Mouse (Mus musculus) left cerebral cortex, postnatal 10 days (tissue): ENCODE data around the gene Kcna1. TPM values are rescaled to one million over a fixed set of nuclear protein-coding genes. Genes with fewer than 3 reads are reported as not detected.

ENCODE experiments used
- DNase-seq, 2 experiments: peaks; one replicate each; pipeline ENCODE4 v3.0.0; 2021 to 2022; ENCODE audit warnings: low spot score in 2 of 2, mixed read lengths in 1 of 2; ENCODE audit errors: extremely low spot score in 1 of 2
- intact Hi-C: fragments of 180-260 bp; cut with DNase I; formaldehyde crosslinking; loops from one replicate; pipeline ENCODE4 v1.15.1; 2025
- total RNA-seq, 2 experiments: library from RNA; stranded (reverse); gene quantifications; 2 replicates each; pipeline ENCODE4 v1.2.3; 2021

The Kcna1 gene
- total RNA-seq, result 10 to 100 TPM; 36.3 to 40.1 TPM

DNA sequence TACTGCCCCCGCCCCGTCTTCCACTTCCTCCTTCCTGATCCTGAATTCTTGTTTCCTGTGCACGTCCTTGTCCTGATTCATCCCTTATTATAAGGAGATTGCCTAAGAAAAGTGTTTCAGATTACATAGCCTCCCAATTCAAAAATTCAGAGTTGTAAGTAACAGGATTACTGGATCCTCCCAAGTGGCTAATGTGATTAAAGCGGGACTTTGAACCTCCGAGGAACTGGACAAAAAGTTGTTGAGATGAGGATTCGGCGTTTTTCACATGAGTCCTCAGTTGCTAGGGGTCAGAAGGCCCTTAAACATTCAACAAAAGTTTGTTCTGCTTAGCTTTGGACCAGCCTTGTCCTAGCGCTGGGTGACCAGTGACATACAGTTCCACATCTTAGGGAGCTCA, at the start of gene Kcna1:
Kcna1 (minus strand) TSS at position 4 of the 400 bp plus-strand sequence.
- intact Hi-C loops, result loop anchor here (5.0 kb wide), 2 partner anchors 56 to 84 kb away; no protein-coding TSS in a partner anchor
- DNase-seq, result no peak

DNA sequence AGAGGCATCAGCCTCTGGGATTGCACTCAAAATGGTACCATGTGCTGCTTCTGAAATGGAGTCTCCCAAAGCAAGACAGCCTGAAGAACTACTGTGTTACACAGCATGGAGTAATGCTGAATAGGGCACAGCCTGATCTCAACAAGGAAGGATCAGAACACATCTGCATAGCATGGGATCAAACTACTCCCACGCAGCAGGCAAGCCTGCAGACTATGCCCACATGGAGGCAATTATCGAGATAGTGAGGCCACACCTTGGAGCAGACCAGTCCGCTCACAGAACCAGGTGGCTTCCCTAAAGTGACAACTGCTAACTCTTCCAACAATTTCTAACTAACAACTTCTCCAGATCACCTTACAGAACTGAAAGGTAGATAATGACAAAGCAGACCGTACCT, 40.9 kb upstream of the Kcna1 start:
- no peak for DNase-seq

DNA sequence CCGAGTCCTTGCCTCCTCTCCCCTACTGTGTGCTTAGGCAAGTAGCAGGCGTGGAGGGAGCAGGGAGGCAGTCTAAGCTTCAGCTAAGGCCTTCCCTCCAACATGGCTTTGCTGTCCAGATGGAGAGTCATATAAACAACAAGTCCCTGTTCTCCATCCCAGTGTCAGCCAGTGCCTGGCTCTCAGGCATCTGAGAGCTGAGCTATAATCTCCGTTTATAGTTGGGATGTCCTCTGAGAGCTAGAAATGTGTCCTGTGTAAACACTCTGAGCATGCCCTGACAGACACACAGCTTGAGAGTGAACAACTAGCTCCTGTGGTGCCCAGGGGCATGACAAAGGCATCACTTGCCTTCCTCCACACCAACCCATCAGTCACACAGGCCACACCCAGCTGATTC, 39.0 kb upstream of the Kcna1 start:
- intact Hi-C loops, result no loop called here
- no peak for DNase-seq

More for the DNA sequence above, 40.9 kb upstream of the Kcna1 start:
- intact Hi-C loops, result no loop called here

DNA sequence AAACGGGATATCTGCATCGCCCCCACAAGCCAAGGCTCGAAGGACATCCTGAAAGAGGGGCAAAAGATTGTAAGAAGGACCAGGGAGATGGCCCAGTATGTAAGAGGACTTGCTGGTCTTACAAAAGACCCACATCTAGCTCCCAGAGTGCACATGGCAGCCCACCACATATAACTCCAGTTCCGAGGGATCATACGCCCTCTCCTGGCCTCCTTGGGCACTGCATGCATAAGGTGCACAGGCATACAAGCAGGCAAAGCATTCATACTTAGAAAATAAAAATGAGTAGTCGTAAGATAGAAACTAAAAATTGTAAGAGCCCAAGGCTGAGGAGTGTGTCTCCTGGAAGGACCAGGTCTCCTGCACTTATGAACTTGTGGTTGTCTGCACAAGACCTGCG, 32.8 kb upstream of the Kcna1 start:
- intact Hi-C loops, result no loop called here
- no peak for DNase-seq

DNA sequence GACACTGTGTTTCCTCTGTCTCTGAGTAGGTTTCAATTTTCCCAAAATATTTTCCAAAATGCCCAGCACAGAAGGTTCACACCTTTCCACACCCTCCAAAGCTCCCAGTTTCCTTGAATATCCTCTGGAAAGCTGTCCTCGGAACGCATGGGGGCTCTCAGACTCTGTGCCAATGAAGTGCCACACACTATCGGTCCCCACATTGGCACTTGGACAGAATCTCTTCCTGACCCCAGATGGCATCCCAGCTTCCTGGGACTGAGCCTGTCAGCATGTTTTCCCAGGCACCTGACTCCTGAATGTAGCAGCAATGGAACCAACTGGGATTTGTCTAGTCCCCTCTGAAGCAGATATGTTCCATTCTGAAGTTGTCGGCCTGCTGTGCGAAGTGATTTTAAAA, 20.8 kb upstream of the Kcna1 start:
- no peak for DNase-seq
- intact Hi-C loops, result no loop called here

DNA sequence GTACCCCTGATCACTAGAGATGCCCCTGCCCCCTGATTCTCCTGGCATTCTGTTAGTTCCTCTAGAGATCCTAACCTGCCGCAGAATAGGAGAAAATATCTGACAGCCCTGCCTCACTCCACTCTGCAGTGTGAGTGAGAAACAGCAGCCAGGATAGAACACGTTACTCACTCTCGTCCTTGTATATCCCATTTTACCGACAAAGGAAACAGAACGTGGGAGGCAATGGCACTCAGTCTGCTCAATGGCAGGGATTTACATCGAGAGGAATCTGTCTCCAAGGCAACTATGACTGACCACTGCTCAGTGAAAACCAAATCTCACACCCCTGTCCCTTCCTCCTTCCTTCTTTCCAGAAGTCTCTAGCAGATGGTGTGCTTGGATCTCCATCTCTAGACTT, 19.9 kb upstream of the Kcna1 start:
- intact Hi-C loops, result no loop called here
- DNase-seq, result no peak

DNA sequence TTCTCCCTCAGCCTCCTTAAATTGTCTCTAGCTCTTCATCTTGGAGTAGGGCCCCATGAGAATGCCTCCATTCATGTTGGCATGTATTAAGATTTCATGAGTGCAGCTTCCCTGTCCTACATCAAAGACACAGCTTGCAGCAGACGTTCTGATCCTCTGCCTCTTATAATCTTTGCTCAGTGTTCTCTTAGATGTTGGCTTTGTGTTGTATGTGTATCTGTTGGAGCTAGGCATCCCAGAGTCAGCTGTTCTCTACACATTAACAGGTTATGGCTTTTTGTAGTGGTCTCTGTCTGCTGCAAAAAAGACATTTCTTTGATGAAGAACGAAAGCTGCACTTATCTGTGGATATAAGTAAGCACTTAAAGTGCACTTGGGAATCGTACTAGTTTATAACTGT, 18.4 kb upstream of the Kcna1 start:
- no peak for DNase-seq
- intact Hi-C loops, result no loop called here

DNA sequence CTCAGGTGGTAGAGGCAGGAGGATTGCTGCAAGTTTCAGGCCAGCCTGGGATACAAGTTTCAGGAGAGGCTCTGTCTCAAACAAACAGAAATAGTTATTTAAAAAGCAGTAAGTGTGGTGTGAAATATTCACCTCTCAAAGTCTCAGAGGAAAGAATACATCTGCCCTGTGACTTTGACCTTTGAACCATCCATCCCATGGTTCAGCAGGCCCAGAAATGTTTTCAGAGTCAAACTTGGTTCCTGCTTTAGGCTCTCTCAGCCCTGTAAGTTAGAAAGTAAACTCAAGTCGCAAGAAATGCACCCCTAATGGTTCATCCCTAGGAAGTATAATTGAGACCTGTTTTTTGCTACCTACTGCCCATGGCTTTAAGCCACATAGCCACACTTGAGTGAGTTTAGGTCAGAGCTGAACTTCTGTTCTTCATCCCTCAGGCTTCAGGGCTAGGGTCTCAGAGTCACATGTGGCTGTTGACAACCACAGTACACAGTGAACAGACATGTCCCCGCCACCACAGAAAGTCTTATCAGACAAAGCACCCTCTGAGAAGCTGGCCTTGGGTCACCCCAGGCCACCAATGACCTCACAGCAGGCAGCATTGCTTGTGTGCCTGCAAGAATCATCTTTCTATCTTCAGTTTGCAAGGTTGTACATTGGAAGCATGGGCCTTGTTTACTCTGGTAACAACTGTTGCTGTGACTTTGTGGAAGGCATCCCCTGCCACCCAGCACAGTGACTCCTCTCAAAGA, 11.6 kb upstream of the Kcna1 start:
- no peak for DNase-seq
- intact Hi-C loops, result no loop called here

DNA sequence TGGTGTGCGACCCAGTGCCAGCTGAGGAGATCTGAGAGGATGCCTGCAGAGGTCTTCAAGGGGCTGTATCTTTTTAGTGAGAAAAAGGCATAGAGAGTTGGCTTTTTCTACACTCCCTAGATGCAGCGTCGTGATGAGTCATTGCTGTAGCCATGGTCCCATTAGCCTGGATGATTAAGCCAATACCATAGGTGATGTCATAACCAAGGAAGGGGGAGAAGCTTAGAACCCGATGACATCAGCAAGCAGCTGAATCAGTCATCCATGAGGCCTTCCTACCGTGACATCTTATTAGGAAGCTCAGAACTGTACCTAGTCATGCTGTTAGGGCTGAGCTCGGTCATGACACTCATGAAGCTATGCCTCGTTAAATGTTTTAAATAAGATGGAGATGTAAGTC, 7.4 kb upstream of the Kcna1 start:
- no peak for DNase-seq
- intact Hi-C loops, result no loop called here

DNA sequence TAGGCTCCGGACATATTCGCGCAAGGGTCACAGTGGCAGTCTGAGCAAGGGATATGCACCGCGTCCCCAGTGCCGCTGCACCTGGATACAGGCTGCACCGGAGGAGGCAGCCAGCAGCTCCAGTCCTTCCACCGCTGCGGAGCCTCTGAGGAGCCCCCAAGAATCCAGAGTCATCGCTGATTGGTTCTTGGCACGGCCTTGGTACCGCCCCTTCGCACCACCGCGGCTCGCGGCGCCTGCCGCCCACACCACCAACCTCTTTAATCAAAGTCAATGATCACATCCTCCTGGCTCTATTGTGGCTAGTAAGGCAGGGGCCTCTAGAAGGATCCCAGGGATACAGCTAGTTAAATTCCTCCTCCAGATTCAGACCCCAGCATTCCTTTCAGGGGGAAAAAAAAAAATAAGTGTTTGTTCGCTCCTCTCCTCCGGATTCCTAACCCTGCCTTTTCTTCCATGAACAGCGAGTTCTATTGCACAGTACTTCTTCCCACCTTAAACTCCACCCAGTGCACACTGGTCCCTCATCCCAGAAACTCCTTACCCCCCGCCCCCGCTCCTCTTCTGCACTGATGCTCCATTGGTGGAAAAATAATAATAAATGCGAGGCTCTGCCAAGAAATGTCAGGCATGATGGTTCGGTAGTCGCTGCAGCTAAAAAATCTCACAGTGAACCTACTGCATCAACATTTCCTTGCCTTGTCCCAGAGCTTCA, 383 bp downstream of the Kcna1 start:
- intact Hi-C loops, result loop anchor here (5.0 kb wide), 2 partner anchors 56 to 84 kb away; no protein-coding TSS in a partner anchor
- peak; percentile 54 to 71 for DNase-seq

DNA sequence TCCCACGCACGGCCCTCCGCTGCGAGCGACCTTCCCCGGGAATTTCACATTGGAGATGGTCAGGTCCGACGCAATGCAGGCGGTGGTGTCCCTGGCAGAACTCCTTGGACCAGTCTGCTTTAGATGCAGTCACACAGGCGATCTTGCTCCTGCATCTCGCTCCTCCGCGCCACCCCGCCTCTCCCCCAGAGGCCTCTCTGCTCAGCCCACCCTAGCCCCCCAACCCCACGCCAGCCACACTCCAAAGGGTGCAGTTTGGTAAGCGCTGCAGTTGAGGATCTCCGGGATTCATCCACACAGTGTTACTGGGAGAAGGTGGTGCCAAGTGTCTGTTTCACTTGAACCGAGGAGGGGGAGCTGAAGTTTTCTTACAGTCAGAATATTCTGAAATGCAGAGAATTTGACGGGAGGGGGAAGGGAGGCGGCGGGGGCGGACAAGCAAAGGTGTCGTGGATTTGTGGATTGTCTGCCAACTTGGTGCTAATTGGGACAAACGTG, 1.1 kb downstream of the Kcna1 start:
- DNase-seq, result peak; percentile 32 to 52
- intact Hi-C loops, result loop anchor here (5.0 kb wide), 2 partner anchors 57 to 83 kb away; no protein-coding TSS in a partner anchor

DNA sequence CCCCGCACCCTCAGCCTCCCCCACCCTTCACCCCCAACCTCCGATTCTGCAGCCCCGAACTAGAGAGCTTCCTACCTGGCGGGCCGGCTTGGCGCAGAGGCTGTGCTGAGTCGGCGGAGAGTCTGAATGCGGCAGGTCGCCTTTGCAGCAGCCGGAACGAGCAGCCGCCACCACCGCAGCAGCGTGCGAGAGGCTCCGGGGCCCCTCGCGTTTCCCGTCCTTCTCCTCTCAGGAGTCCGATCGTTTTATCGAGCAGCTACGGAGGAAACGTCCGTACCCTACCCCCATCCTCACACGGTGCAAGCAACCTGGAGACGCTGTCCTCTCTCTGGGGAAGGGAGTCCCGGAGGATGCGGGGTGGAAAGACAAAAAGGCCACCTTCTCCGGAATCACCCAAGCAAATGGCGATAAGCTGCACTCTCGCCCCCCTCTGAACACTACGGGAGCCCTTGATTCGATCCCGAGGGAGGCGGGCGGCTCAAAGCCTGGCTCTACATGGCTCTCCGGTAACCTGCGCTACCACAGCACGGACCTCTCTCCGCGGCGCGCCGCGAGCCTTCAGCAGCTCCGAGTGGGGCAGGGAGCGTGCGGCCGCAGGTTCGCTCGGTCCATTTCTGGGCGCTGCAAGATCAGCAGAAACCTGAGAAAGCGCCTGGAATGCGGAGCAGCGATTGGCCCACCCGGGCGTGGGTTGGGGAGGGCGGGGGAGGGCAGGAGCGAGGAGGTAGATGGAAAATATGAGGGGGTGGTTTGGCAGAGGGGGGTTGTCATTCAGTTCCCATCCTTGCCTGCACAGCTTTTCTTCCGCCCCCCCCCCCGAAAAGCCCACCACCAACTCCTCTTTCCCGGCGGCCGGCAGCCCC, 1.8 kb downstream of the Kcna1 start:
- intact Hi-C loops, result loop anchor here (5.0 kb wide), 2 partner anchors 58 to 82 kb away; no protein-coding TSS in a partner anchor

DNA sequence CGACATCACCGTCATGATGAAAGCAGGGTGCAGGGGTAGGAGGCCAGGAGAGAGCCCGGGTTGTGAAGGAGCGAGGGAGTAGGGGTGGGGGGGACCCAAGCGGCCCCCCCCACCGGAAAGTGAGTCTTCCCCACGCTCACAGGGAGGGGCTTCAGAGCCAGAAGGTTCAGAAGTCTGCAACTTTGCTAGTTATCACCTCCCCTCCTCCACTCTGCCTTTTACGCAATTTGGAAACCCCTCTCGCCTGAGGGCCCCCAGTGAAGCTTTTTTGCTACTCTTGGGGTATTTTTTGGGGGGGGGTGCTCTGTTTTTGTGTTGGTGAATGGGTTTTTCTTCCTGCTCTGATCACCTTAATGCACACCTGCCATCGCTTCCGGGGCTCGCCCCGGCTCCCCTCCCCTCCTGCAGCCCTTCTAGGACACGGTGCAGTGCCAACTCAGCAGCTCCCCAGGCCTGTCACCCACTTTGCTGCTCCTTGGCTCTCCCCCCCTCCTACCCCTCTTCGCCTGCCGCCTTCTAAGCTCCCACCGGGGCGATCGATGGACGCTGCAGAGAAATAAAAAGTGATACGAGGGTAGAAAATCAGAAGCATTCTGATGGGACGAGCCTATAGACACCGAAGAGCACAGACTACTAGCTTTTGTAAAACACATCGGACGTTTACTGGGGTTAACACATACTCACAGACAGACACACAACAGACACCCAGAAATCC, 2.7 kb downstream of the Kcna1 start:
- intact Hi-C loops, result no loop called here
- DNase-seq, result peak in 1 of 2 experiments; percentile 27

More for the DNA sequence above, 1.8 kb downstream of the Kcna1 start:
- DNase-seq, result peak; percentile 38 to 64

DNA sequence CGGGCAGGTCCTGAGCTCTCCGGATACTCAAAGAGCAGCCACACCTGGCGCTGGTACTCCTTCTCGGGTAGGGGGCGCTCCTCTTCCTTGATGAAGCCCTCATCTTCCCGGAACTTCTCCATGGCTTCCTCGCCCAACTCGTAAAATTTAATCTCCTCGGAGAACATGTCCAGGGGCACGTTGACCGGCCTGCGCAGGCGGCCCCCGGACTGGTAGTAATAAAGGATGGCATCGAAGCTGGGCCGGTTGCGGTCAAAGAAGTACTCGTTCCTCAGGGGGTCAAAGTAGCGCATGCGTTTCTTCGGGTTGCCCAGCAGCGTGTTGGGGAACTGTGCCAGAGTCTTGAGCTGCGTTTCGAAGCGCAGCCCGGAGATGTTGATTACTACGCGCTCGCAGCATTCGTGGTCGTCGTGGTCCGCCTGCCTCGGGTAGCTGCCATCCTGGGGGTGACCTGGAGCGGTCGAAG, 3.3 kb downstream of the Kcna1 start:
- peak in 1 of 2 experiments; percentile 58 for DNase-seq
- intact Hi-C loops, result no loop called here

DNA sequence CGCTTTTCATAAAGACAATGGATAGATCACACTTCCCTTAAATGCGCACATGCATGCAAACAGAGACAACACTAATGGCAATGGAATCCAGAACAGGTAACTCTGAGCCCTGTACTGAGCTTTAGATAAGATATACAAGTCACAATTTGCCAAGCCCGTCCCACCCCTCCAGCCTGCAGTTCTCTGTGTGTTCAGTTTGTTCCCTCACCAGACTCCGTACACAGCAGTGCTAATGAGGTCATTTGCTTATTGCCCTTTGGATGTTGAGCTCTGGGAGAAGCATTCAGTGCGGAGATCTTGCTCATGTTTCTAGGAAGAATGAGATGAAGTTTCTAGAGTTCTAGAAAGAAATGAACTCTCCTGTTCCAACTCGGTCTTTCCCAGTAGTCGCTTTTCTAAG, 17.7 kb downstream of the Kcna1 start:
- intact Hi-C loops, result no loop called here
- no peak for DNase-seq

DNA sequence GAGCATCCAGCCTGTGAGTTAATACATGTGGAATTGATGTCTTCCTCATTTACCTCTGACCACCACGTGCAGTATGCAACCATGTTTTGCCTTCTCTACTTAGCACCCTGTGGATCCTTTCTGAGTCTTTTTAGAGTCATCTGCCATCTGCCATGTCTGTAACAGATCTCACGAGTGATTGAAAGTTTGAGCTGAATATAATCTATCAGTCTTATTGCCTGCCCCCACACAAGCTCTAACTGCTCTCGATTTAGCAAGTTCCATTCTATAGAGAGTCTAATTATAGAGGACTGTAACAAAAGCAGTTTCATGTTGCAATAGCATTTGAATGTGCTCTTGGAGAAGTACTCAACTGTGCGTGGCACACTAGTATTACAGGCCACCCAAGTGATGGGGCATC, 27.7 kb downstream of the Kcna1 start:
- intact Hi-C loops, result no loop called here
- DNase-seq, result no peak

DNA sequence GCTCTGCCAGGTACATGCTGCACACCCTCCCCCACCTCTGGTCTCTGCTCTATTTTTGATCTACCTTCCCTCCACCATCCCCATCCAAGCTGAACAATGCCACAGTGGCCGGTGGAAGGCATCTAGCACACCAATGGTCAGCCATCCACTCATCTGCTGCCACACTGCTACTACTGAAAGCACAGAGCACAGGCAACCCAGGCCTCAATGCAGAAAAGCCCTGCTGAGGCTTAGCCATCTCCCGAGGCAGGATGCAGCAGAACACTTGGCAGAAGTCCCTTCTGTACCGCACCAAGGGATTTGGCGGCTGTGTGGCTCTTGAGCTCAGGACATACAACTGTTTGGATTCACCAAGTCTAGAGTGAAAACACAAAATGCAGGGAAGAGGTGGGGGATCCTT, 35.4 kb downstream of the Kcna1 start:
- DNase-seq, result no peak
- intact Hi-C loops, result no loop called here

DNA sequence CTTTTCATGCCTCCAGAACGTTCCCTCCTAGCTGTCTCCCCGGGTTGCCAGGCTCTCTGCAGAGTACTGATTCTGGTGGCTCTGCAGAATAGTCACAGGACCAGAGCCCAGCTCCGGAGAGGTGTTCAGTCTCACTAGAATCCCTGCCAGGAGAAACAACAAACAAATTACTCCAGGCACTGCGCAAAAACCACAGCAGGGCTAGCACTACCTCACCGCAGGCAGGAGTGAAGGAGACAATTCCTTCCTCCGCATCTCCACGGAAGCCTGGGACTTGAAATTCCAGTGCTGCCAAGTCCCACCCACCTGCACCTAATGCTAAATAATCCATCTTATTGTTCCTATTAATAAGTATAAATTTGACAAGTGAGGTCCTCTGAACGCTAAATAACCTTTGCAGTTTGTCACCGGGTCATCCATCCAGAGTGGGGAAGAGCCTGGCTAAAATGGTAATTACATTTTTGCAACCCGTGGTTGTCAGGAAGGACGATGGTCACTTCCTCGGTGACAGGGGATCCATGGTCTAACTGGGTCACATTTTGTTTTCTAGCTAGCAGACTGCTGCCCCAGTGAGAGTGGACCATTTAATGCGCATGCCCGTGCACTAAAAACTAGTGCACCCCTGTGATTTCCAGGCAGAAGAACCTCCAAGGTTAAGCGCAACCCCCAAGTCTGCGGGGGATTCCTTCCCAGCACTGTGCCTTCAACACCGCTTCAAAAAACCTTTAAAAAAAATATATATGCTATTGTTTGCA, 36.8 kb downstream of the Kcna1 start:
- no peak for DNase-seq
- intact Hi-C loops, result no loop called here
